Mouse (Mus musculus): Measurements from ENCODE around the gene Lrrc75a. TPM values are rescaled to one million over a fixed set of nuclear protein-coding genes. Genes with fewer than 3 reads are reported as not detected.
A peak's percentile ranks its signal among the peaks of the same experiment; 100 is the strongest.

Gene Lrrc75a
- total RNA-seq, 2 experiments from 2014 or later, result 4.4 to 7.1 TPM

- intact Hi-C loops (cut with DNase I), result loop anchor here (2.0 kb wide), 1 partner anchor 52 kb away; the partner anchor contains the start of gene Ubb
- DNase-seq, result peak; percentile 95
These were observed 45.6 kb downstream of the Lrrc75a start for GRCm38 (mm10) chr11:62602619-62603311.

DNA sequence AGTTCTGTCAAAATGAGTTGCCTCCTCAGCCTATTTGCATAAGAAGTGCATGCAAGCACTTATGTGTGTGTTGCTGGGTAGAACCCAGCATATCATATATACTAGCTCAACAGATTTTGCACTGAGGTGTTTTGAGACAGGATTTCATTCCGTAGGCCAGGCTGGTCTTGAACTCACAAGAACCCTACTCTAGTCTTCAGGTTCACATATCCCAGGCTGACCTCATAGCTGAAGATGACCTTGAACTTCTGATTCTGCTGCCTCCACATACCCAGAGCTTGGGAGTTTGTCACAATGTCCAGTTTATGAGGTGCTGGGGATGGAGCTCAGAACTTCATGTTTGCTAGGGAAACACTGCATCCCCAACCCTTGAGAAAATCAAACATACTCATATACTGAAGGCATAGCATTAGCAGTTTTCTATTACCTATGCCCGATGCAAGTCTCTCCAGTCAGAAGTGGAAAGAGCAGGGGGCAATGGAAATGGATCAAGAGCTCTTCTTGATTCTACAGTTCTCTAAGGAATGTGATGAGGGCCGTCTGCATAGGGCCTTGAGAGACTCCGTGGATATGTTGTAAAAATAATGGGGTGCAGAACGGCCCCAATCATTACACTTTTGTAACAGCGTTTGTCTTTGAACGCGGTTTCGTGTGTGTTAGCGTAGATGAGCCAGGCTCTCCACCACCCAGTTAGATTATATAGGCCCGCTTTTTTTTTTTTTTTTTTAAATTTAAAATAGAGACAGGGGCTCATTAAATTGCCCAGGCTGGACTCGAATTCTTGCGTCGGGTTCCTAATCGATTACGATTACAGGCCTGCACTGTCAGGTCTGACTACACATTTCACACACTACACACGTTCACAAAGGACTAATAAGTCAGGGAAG, 46.3 kb downstream of the Lrrc75a start:
- intact Hi-C loops (cut with DNase I), result loop anchor here (2.0 kb wide), 1 partner anchor 51 kb away; the partner anchor contains the start of gene Ubb
- DNase-seq, result no peak

DNA sequence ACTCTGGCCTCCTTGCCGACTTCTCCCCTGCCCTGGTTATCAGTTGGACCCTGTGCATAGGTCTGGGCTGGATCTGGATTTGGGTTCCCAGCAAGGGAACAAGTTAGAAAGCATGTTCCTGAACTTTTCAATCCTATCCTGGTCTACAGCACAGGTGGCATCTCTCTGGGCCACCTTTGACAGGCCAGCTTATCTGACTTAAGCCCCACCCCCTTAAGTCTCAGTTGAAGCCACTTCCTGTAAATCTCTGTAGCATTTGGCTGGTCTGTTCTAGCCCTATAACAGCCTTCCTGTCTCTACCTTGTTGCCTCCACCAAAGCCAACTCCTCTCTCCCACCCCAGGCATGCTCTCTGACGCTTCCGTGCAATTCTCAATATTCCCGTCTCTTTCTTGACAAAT, 49.8 kb downstream of the Lrrc75a start:
- intact Hi-C loops (cut with DNase I), result no loop called here
- no peak for DNase-seq

DNA sequence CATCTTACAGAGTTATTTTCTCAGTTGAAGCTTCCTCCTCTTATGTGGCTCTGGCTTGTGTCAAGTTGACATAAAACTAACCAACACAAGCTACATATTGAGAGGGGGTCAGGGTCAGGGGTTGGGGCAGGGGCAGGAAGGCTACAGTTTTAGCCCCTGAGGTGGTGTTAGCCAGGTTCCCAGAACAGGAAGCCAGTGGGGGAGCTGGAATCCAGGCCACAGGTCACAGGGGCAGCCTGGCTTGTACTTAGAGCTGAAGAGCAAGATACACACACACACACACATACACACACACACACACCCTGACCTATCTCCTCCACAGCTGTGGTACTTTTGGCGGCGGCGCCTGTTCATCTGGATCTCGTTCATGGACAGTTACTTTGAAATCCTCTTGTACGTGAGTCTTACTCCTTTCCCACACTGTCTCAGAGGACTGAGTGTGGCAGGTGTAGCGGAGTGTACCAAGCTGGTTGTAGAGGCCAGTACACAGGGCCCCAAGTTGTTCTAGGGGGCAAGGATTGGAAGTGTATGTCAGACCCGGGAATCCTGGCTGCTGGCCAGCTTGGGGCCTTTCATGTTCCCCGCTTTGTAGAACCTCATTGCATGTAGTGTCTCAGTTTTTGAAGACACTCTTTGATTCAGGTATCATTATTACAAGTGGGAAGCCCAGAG, 56.3 kb downstream of the Lrrc75a start:
- intact Hi-C loops (cut with DNase I), result no loop called here
- no peak for DNase-seq

DNA sequence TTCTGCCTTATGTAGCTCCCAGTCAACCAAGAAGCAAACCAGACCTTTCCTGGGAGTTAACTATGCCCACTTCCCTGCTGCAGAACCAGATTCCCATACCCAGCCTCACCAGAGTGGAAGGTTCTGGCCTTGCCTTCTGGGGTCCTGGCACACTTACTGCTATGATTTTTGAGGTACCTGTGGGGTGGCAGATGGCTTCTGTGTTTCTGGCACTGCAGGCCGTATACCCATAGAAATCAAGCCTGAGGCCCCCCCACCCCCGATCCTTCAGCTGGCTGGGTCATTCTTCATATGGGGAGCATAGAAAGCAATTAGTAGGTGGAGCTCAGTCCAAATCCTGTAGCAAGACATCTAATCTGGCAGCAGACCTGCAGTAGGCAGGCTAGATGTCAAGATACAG, 57.3 kb downstream of the Lrrc75a start:
- intact Hi-C loops (cut with DNase I), result no loop called here
- no peak for DNase-seq

DNA sequence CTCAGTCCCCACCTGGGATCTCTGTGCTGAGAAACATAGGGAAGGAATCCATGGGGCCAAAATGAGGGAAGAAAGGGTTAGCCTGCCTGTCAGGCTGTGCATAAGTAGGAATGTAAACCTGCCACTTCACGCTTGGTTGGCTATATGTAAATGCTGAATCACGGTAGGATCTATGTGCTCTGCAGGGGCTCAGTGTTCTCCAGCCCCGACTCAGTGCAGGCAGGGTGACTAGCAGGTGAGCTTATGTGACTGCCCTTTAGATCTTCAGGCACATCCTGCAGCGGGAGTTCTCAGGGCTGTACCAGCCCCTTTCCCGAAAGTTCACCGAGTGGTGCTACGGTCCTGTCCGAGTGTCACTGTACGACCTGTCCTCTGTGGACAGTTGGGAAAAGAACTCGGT, 58.9 kb downstream of the Lrrc75a start:
- DNase-seq, result no peak
- intact Hi-C loops (cut with DNase I), result no loop called here

DNA sequence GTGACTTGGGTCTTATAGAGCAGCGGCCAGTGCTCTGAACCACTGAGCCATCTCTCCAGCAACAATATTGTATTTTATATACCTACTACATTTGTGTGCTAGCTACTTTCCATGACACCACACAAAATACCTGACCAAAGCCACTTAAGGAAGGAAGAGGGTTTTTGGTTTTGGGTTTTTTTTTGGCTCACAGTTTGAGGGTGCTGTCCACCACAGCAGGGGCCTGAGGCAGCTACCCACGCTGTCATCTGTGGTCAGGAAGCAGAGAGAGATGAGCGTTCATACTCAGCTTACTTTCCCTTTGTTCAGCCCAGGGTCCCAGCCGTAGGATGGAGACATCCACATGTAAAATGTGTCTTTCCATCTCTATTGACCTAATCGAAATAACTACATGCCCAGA, 61.3 kb downstream of the Lrrc75a start:
- no peak for DNase-seq
- intact Hi-C loops (cut with DNase I), result no loop called here

DNA sequence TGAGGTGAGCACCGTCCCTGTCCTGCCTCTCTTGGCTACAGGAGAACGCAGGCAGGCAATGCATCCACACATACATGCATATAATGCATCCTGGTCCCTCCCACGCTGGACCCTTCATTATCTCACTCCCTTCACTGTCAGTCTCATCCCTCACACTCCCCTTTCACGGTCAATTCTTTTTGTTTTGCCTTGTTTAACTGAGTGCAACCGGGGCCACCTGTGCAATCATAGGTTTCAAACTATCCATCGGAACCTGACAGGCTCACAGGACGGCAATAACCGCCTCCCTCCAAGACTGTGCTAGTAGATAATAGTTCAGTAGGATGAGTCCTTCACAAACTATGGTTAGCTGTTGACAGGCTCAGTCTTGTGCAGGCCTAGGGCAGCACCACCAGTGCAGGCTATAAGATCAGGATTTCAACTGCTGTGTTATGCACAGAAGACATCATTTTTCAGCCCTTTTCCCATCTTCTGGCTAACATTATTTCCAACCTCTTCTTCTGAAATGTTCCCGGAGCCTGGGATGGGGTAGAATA, 63.6 kb downstream of the Lrrc75a start:
- intact Hi-C loops (cut with DNase I), result no loop called here
- DNase-seq, result no peak

GRCm38 (mm10) chr11:62583031-62583430, 65.3 kb downstream of the Lrrc75a start:
- no peak for DNase-seq
- intact Hi-C loops (cut with DNase I), result no loop called here

DNA sequence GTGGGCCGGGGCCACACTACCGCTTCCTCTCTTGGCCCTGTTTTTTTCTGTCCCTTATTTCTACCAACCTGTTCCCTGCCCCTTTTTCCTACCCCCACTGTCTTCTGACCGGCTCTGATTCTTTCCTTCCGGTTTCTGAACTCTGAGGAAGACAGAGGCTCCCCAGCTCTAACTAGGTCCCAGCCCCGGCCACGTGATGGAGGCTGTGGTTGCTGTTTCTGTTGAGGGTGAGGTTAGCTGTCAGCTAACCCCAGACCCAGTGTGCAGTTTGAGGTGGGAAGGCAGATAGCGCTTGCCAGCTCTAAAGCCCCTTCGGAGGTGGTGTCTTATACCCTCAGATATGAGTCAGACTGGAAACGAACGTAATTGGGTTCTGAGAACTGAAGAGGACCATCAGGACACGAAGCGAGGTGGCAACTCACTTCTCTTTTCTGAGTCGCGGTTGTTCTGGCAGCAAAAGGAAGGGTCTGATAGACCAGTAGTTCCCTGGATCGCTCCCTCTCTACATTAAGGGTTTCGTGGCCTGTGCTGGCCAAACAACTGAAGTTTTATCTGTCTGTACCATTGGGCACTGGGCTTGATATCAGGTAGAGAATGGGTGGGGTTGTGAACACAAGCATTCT, 71.7 kb downstream of the Lrrc75a start:
- intact Hi-C loops (cut with DNase I), result loop anchor here (10.0 kb wide), 1 partner anchor 62 kb away; no protein-coding TSS in a partner anchor
- peak; percentile 39 to 52 for DNase-seq

- peak; percentile 41 to 60 for DNase-seq
- intact Hi-C loops (cut with DNase I), result loop anchor here (2.0 to 10.0 kb wide), 3 partner anchors 37 to 179 kb away; partner anchors contain the start of gene Cenpv
These were observed 72.5 kb downstream of the Lrrc75a start for GRCm38 (mm10) chr11:62575659-62576438.

GRCm38 (mm10) chr11:62575297-62575658, 73.0 kb downstream of the Lrrc75a start:
- intact Hi-C loops (cut with DNase I), result loop anchor here (2.0 to 10.0 kb wide), 3 partner anchors 36 to 178 kb away; partner anchors contain the start of gene Cenpv
- DNase-seq, result peak; percentile 90 to 92

DNA sequence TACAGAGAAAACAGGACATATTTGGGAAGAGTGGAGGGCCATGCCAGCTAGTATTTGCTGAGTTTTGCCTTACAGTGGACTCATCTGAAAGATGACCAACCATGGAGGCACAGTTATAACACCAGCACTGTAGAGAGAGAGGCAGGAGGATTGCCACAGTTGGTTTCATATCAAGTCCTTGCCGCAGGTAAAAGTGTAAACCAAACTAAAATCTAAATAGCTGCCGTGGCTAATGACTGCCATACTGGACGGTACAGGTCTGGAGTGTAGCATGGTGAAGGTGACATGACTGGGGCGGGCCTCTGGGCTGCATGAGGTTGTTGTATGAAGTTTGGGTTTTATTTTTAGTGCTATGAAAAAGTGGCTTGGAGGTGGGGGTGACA, 73.6 kb downstream of the Lrrc75a start:
- intact Hi-C loops (cut with DNase I), result loop anchor here (2.0 to 10.0 kb wide), 3 partner anchors 36 to 178 kb away; partner anchors contain the start of gene Cenpv
- no peak for DNase-seq

GRCm38 (mm10) chr11:62573959-62574702, 74.2 kb downstream of the Lrrc75a start, which contains the start of gene Trpv2:
TSS of gene Trpv2 (plus strand) at chr11:62574486.
- DNase-seq, result no peak
- intact Hi-C loops (cut with DNase I), result loop anchor here (2.0 to 10.0 kb wide), 3 partner anchors 35 to 177 kb away; partner anchors contain the start of gene Cenpv

GRCm38 (mm10) chr11:62568300-62568699, 80.0 kb downstream of the Lrrc75a start:
- intact Hi-C loops (cut with DNase I), result no loop called here
- no peak for DNase-seq

GRCm38 (mm10) chr11:62566211-62566610, 82.1 kb downstream of the Lrrc75a start:
- DNase-seq, result no peak
- intact Hi-C loops (cut with DNase I), result no loop called here

DNA sequence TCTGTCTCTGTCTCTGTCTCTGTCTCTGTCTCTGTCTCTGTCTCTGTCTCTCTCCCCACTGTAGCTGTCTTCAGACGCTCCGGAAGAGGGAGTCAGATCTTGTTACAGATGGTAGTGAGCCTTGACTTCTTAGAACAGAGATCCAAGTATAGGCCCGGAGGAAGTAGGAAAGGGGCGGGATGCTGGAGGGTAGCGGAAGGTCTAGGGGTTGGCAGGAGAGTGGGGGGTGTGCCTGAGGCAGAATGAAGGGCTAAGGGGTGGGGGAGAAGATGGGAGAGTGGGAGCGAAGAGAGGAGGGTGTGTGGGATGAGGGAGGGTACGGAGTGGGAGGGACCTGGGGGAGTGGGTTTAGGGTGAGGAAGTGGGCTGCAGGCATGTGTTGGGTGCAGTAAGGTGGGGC, 82.6 kb downstream of the Lrrc75a start:
- intact Hi-C loops (cut with DNase I), result no loop called here
- no peak for DNase-seq

DNA sequence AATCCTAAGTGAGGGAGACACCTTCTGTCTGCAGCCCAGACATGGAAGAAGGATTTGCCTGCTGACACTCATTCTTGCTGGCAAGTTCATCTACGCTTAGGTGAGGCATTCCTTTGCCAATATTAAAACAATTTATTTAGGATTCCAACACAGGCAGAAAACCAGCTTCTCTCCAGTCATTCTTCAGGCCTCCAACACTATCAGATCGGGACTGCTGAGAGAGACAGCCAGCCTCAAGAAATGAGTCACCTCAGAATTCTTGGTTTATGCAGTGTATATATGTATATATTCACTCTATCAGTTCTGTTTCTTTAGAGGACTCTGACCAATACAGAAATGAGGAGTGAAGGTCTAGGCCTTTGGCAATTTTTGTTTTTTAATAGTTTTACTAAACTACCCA, 84.7 kb downstream of the Lrrc75a start:
- no peak for DNase-seq
- intact Hi-C loops (cut with DNase I), result no loop called here

Measured in heart, postnatal 36 days (tissue).